Mouse (Mus musculus) CH12.LX (cell line): ENCODE results near the gene Zfp386. TPM values are rescaled to one million over a fixed set of nuclear protein-coding genes. Genes with fewer than 3 reads are reported as not detected.

ENCODE experiments used
- DNase-seq: peaks from one replicate; pipeline ENCODE4 v3.0.0-alpha.2; 2013; ENCODE audit errors: extremely low read depth
- H3K27ac ChIP-seq: 2 replicates; pipeline ENCODE4 v1.5.1; 2012; ENCODE audit warnings: low read depth, mild to moderate bottlenecking, control low read depth, moderate library complexity; ENCODE audit not compliant: insufficient read depth
- H3K27me3 ChIP-seq: replicated peaks from 2 replicates; pipeline ENCODE3; 2012; ENCODE audit warnings: inconsistent platforms
- H3K36me3 ChIP-seq, 2 experiments: replicated peaks in 1 of 2; 2 replicates each; pipeline versions ENCODE3 to v1.6.1; 2012; ENCODE audit warnings: inconsistent platforms in 1 of 2, low read length in 1 of 2, mild to moderate bottlenecking in 1 of 2, mixed read lengths in 1 of 2, moderate library complexity in 1 of 2; ENCODE audit not compliant: control insufficient read depth in 1 of 2, insufficient read depth in 1 of 2
- H3K4me1 ChIP-seq, 2 experiments: 2 replicates each; pipeline ENCODE4 v1.6.1; 2012; ENCODE audit warnings: inconsistent platforms in 1 of 2, moderate library complexity in 1 of 2; ENCODE audit not compliant: insufficient read depth in 2 of 2, control insufficient read depth in 1 of 2
- H3K4me2 ChIP-seq: 2 replicates; pipeline ENCODE4 v1.6.1; 2012; ENCODE audit warnings: low read depth, mild to moderate bottlenecking, control low read depth; ENCODE audit not compliant: poor library complexity, insufficient read depth, severe bottlenecking
- H3K4me3 ChIP-seq, 3 experiments: fragments of 150-350 bp in 1 of 3; sonication (generic) in 1 of 3; replicated peaks in 1 of 3; 2 replicates each; pipeline versions ENCODE3 to v1.5.1; 2011 to 2012; ENCODE audit warnings: low read depth in 2 of 3, low read length in 2 of 3, mild to moderate bottlenecking in 2 of 3, moderate library complexity in 2 of 3, control low read depth in 1 of 3, improper control_type of control experiment in 1 of 3, inconsistent platforms in 1 of 3, mixed read lengths in 1 of 3; ENCODE audit not compliant: poor library complexity in 1 of 3
- H3K79me2 ChIP-seq: replicated peaks from 2 replicates; pipeline ENCODE4 v1.6.1; 2012; ENCODE audit warnings: mild to moderate bottlenecking, moderate library complexity; ENCODE audit not compliant: control insufficient read depth, poor library complexity, insufficient read depth, severe bottlenecking; ENCODE audit errors: extremely low read depth
- H3K9ac ChIP-seq: 2 replicates; pipeline ENCODE4 v1.6.1; 2012; ENCODE audit warnings: low read depth, mild to moderate bottlenecking, control low read depth, moderate library complexity; ENCODE audit not compliant: insufficient read depth
- H3K9me3 ChIP-seq: replicated peaks from 2 replicates; pipeline ENCODE3; 2012; ENCODE audit warnings: low read length, inconsistent platforms, mixed read lengths
- CTCF ChIP-seq, 2 experiments: IDR thresholded peaks in 1 of 2; conservative IDR thresholded peaks in 1 of 2; 2 replicates each; pipeline ENCODE4 v1.5.1; 2011 to 2012; ENCODE audit warnings: low read depth in 2 of 2, low read length in 2 of 2, improper control_type of control experiment in 1 of 2, inconsistent platforms in 1 of 2, mild to moderate bottlenecking in 1 of 2, moderate library complexity in 1 of 2
- EP300 ChIP-seq: IDR thresholded peaks from 2 replicates; pipeline ENCODE4 v1.6.1; 2011; ENCODE audit warnings: low read length, improper control_type of control experiment
- JUN ChIP-seq: IDR thresholded peaks from 2 replicates; pipeline ENCODE4 v1.6.1; 2011; ENCODE audit warnings: low read depth, mild to moderate bottlenecking, low read length, improper control_type of control experiment, moderate library complexity; ENCODE audit not compliant: insufficient read depth
- KAT2A ChIP-seq: IDR thresholded peaks from 2 replicates; pipeline ENCODE4 v1.6.1; 2012; ENCODE audit warnings: low read length, improper control_type of control experiment, inconsistent platforms; ENCODE audit not compliant: insufficient replicate concordance
- MAX ChIP-seq: IDR thresholded peaks from 2 replicates; pipeline ENCODE4 v1.6.1; 2011; ENCODE audit warnings: low read length, improper control_type of control experiment
- MXI1 ChIP-seq: IDR thresholded peaks from 2 replicates; pipeline ENCODE4 v1.6.1; 2011; ENCODE audit warnings: mild to moderate bottlenecking, low read depth, low read length, improper control_type of control experiment
- MYC ChIP-seq: IDR thresholded peaks from 2 replicates; pipeline ENCODE4 v1.6.1; 2011; ENCODE audit warnings: low read depth, mild to moderate bottlenecking, improper control_type of control experiment, low read length
- POLR2AphosphoS2 ChIP-seq: IDR thresholded peaks from 2 replicates; pipeline ENCODE4 v1.6.1; 2011; ENCODE audit warnings: low read depth, low read length, improper control_type of control experiment
- RAD21 ChIP-seq: IDR thresholded peaks from 2 replicates; pipeline ENCODE4 v1.6.1; 2011; ENCODE audit warnings: low read depth, mild to moderate bottlenecking, low read length, improper control_type of control experiment, moderate library complexity
- RCOR1 ChIP-seq: conservative IDR thresholded peaks from 2 replicates; pipeline ENCODE4 v1.6.1; 2012; ENCODE audit warnings: low read depth, mild to moderate bottlenecking, inconsistent platforms, low read length, improper control_type of control experiment
- SIN3A ChIP-seq: IDR thresholded peaks from 2 replicates; pipeline ENCODE4 v1.6.1; 2012; ENCODE audit warnings: low read length, improper control_type of control experiment, inconsistent platforms
- USF1 ChIP-seq: IDR thresholded peaks from 2 replicates; pipeline ENCODE4 v1.6.1; 2014; ENCODE audit warnings: low read depth, mild to moderate bottlenecking, inconsistent platforms, low read length, improper control_type of control experiment
- ZKSCAN1 ChIP-seq: IDR thresholded peaks from 2 replicates; pipeline ENCODE4 v1.6.1; 2012; ENCODE audit warnings: low read depth, inconsistent platforms, low read length, improper control_type of control experiment, borderline replicate concordance
- ZNF384 ChIP-seq: IDR thresholded peaks from 2 replicates; pipeline ENCODE4 v1.6.1; 2012; ENCODE audit warnings: low read depth, low read length, improper control_type of control experiment, inconsistent platforms
- dilution Hi-C: fragments of 300-500 bp; cut with MboI; formaldehyde crosslinking; loops from 2 replicates; pipeline ENCODE4 v1.14.3; 2020; ENCODE audit warnings: low sequenced_read_pairs; ENCODE audit not compliant: extremely low pct_unique_long_range_greater_than_20kb, extremely low pct_ligation_motif_present
- in situ Hi-C: fragments of 300-500 bp; cut with MboI; formaldehyde crosslinking; loops from 3 replicates; pipeline ENCODE4 v1.14.3; 2019; ENCODE audit warnings: low sequenced_read_pairs, low pct_ligation_motif_present, low pct_unique_long_range_greater_than_20kb, mixed read lengths
- polyA plus RNA-seq: library from polyadenylated mRNA; unstranded; fragments of >175 nt; gene quantifications from 2 replicates; pipeline ENCODE4 v1.2.1, GENCODE M21; 2012; ENCODE audit warnings: low read depth; ENCODE audit not compliant: insufficient read length
- total RNA-seq, 2 experiments: library from RNA; depleted of rRNA; stranded (reverse); fragments of 300-350 nt in 1 of 2; fragments of >200 nt in 1 of 2; gene quantifications; 2 replicates each; pipeline ENCODE4 v1.2.3; 2012 to 2014

The Zfp386 gene
- total and polyA plus RNA-seq, 3 experiments: 13.9 to 41.7 (median 23.4) TPM

DNA sequence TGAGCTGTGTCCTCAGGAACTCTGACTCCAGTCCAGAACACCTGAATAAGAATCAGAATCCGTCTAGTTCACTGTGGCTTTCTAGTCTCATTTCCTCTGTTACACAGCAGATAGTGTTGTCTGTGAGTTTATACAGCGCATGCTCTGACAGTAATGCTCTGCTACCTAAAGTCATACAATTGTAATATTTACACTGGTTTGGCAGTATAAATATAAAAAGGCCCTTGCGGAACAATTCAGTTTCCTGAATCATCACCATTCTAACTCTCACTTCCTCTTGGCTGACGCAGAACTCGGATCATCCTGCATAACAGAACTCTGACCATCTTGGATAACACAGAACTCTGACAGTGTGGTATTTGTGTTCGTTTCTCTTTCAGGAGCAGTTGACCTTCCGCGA, 6.8 kb downstream of the Zfp386 start:
- H3K9ac ChIP-seq: no peak overlapping the region
- H3K9me3 ChIP-seq: peaks cover 11% of the 10 kb centered on the region
- dilution Hi-C loops: no loop called here
- H3K4me2 ChIP-seq: no peak overlapping the region
- H3K27me3 ChIP-seq: no peaks in the 10 kb centered on the region
- H3K27ac ChIP-seq: no peak overlapping the region
- TF ChIP-seq EP300 (no peak; the same call in 1 of the 2 replicates), MYC (no peak), RCOR1 (no peak), RAD21 (no peak), POLR2AphosphoS2 (no peak), ZNF384 (no peak), ZKSCAN1 (no peak), CTCF (conservative IDR thresholded peaks at IDR 0.05 in 1 of 2, IDR thresholded peaks at IDR 0.05 in 1 of 2; ENCODE audit: low read depth in 2 of 2, low read length in 2 of 2) (no peak), JUN (no peak)
- TF ChIP-seq, all 38 proteins: peak for 0
- in situ Hi-C loops: no loop called here
- DNase-seq: peak; percentile 35
- peaks cover 13% of the 10 kb centered on the region for H3K79me2 ChIP-seq
- H3K36me3 ChIP-seq: peaks cover 32 to 65% of the 10 kb centered on the region in 2 experiments
- H3K4me3 ChIP-seq: no peak overlapping the region
- peaks cover 0 to 33% of the 10 kb centered on the region in 2 experiments; a peak in 2 of 4 replicates for H3K4me1 ChIP-seq

- peaks cover 0 to 23% of the 10 kb centered on the region in 2 experiments; a peak in 2 of 4 replicates for H3K4me1 ChIP-seq
- H3K27me3 ChIP-seq: no peaks in the 10 kb centered on the region
- peaks cover 9% of the 10 kb centered on the region for H3K79me2 ChIP-seq
- H3K9me3 ChIP-seq: peaks cover 25% of the 10 kb centered on the region
- no peak overlapping the region for H3K4me3 ChIP-seq
- peaks cover 38 to 68% of the 10 kb centered on the region in 2 experiments for H3K36me3 ChIP-seq
- H3K9ac ChIP-seq: no peak overlapping the region
- DNase-seq: no peak
- H3K27ac ChIP-seq: no peak overlapping the region
- in situ Hi-C loops (no loop called here), dilution Hi-C loops (no loop called here)
- H3K4me2 ChIP-seq: no peak overlapping the region
- no peak for TF ChIP-seq USF1
- no peak for TF ChIP-seq MXI1
- no peak for TF ChIP-seq MAX
- no peak for TF ChIP-seq RCOR1
Measured at GRCm38 (mm10) chr12:116056112-116056511, 8.6 kb downstream of the Zfp386 start.

DNA sequence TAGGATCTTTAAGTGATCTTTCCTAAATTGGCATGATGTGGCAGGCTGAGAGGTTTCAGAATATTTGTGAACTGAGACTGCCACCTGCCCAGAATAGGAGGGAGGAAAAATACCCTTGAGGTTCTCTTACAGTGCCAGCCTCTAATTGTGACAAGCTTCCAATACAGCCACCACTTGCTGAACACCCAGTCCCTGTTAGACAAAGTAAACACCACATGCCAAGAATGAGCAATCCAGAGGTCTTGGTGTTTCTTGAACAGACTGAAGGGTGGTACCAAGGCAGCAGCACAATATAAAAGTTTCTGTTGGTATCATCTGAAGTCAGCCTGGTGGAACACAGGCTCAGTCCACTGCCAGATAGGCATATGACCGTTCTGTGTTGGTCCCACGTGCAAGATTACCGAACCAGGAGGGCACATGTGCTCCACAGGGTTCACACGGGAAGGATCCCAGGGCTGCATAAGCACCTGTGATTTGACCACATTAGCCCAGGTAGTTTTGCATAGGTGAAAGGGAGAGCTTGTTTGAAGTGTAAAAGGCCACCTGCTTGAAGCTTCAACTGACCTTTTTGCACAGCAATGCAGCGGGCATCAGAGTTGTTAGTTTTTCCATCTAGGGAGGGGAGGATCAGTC, 14.2 kb downstream of the Zfp386 start:
- H3K4me3 ChIP-seq: no peak overlapping the region
- H3K36me3 ChIP-seq: peaks cover 21 to 44% of the 10 kb centered on the region in 2 experiments
- in situ Hi-C loops: no loop called here
- H3K27ac ChIP-seq: no peak overlapping the region
- H3K9me3 ChIP-seq: peaks cover 37% of the 10 kb centered on the region
- no peaks in the 10 kb centered on the region for H3K27me3 ChIP-seq
- no peaks in the 10 kb centered on the region for H3K4me1 ChIP-seq
- no peak overlapping the region for H3K9ac ChIP-seq
- H3K79me2 ChIP-seq: no peaks in the 10 kb centered on the region
- DNase-seq: no peak
- dilution Hi-C loops: no loop called here
- TF ChIP-seq ZNF384: no peak
- no peak for TF ChIP-seq SIN3A
- no peak for TF ChIP-seq KAT2A
- no peak overlapping the region for H3K4me2 ChIP-seq
